Mouse (Mus musculus) mature B cell (primary cell): ENCODE results near the gene Prep.
"Not testable (repeated sequence)": the region's sequence is repeated elsewhere in the genome, so short reads cannot be mapped to it uniquely, and the experiment has no call there.

Experiments
- in situ Hi-C: fragments of 300-500 bp; cut with MboI; formaldehyde crosslinking; loops from 2 replicates; pipeline ENCODE4 v1.14.3; 2019

The Prep gene

DNA sequence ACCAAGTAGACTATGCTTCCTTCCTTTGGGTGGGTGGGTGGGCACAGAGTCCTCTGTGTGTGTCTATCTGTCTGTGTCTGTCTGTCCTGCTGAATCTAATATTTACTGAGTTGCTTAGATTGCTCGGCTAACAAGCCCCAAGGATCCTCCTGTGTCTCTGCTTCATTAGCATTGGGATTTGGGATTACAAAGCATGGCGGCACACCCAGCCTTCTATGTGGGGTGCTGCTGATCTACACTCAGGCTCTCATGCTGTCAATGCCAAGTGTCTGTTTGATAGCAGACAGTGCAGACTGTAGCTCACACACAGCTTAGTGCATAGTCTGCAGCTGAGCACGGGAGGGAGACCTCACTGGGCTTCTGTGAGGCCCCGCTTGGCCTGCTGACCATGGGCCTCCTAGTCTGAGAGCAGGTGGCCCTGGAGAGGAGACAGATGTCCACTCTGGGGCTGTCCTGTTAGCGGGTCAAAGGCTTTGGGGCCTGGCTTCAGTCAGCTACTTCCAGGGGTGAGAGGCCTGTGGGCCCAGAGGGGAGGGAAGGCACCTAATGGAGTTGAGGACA lies 8.6 kb downstream of the Prep start:
- in situ Hi-C loops: no loop called here

DNA sequence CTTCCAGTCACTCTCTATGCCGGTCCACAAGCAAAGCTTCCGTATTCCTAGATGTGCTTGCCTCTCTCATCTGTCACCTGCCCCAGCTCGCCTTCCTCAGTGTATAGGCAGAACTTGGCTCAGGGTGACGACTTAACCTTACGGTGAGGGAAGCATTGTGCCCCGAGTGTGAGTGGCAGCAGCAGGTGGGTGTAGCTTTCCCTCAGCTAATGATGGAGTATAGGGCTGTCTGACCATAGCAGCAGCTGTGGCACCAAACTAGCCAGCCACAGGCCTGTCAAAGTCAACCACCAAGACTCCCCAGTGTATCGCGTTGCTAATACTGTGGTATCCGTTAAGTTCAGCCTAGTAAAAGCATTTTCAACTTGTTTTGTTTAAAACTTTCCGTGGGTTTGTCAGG lies 9.6 kb downstream of the Prep start:
- in situ Hi-C loops: no loop called here

GRCm38 (mm10) chr10:45077353-45077752 lies 10.3 kb downstream of the Prep start:
- in situ Hi-C loops: no loop called here

GRCm38 (mm10) chr10:45079756-45080155 lies 12.8 kb downstream of the Prep start:
- in situ Hi-C loops: no loop called here

- in situ Hi-C loops: no loop called here
Measured at GRCm38 (mm10) chr10:45080490-45080889, 13.5 kb downstream of the Prep start.

- in situ Hi-C loops: no loop called here
Measured at GRCm38 (mm10) chr10:45082730-45083129, 15.7 kb downstream of the Prep start.

DNA sequence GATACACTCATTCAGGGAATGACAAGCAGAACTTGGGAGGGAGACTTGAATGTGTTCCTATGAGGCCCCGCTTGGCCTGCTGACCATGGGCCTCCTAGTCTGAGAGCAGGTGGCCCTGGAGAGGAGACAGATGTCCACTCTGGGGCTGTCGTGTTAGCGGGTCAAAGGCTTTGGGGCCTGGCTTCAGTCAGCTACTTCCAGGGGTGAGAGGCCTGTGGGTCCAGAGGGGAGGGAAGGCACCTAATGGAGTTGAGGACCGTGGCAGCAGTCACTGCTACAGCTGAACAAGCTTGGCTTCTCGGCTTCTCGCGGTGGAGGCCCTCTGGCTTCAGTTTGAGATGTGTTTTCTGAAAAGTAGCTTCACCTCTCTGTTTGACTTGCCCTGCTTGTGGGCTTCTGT lies 17.0 kb downstream of the Prep start:
- in situ Hi-C loops: not testable (repeated sequence)

GRCm38 (mm10) chr10:45084471-45084870 lies 17.5 kb downstream of the Prep start:
- in situ Hi-C loops: no loop called here

GRCm38 (mm10) chr10:45085315-45085714 lies 18.3 kb downstream of the Prep start:
- in situ Hi-C loops: no loop called here

DNA sequence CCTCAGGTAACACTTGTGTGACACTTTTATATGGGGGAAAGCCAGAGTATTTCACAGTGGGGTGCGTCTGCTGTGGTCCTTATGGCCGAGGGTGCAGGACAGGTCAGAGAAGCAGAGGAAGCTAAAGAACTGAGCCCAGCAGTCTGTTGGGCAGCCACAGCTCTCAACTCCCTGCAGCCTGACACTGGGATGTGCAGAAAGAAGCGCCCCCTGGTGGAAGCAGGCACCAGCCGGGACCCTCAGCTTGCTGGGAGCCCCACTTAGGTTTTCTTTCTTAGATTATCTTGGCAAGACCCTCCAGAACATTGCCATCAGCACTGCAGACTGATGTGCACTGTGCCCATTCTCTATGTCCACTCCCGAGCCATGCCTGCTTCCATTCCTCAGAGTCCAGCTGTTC lies 19.6 kb downstream of the Prep start:
- in situ Hi-C loops: no loop called here

GRCm38 (mm10) chr10:45091462-45092079 lies 24.6 kb downstream of the Prep start:
- in situ Hi-C loops: no loop called here

DNA sequence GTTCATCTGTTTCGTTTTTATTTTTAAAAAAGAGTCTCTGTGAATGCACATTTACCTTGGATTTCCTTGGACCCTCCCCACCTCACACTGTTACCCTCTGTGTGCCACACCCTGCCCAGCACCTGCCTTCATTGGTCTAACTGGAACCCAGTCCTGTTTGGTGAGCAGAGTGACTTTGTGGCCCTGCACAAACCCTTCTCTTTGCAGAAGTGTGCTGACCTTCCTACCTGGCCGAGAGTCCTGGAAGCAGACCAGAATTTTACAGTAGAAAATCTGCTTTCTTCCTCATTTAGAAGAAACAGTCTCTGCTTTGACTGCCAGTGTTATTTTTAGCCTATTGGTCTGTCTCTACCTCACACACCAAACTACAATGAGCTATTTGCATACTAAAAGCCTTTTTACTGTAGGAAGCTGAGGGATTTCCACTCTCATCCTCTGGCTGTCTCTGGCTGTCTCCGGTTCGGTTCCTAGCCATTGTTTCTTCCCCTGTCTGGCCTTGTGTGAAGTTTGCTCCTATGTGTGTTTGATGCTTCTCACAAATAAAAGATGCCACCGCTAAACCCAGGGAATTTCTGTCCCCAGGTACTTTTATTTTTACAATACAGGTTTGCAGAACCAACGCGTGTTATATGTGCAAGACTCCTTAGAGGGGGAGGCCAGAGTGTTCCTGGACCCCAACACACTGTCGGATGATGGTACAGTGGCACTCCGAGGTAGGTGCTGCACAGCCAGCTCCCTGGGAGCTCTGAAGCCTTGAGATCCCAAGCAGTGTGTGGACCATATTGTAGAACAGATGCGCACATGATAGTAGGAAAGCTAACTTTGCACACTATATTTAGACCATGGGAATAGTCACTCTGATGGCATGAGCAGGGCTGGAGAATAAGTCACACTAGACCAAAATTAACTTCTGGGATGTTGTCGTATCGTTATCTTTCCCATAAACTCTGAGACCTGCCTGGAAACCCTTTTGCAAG lies 25.4 kb downstream of the Prep start:
- in situ Hi-C loops: no loop called here

DNA sequence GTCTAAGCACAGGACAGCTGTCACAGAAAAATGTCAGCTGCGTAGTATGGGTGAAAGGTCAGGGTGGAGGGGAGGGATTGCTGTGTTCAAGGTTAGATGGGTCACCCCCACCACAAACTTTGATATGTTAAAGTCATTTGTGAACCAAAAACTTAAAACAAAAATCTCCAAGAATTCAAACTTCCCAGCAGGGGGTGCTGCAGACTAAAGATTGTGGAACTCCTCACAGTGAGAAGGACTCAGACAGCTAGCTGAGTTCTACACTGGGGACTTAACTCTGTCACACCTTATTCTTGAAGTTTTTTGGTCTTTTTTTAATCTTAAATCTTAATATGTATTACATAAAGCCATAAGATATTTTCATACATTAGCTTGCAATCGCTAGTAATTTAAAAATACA lies 31.7 kb downstream of the Prep start:
- in situ Hi-C loops: loop anchor here (5.0 kb wide), 1 partner anchor 34 kb away; no protein-coding TSS in a partner anchor

DNA sequence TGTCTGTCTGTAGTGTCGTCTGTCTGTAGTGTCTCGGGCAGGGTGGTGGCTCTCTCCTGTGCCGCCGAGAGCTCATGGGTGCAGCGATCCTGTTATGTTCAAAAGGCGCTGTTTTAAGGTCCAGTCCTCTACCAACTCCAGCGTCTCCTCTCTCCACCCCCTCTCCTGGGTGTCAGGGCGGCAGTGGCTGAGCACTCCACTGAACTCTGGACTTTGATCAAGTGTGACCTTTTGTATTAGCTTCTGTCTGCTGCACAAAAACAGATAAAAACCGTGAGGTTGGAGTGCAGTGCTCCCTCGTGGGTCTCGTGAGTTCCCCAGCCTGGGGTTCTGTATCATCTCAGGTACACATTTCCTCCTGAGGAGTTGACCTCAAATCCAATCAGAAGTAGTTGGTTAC lies 33.5 kb downstream of the Prep start:
- in situ Hi-C loops: loop anchor here (25.0 kb wide), 1 partner anchor 262 kb away; no protein-coding TSS in a partner anchor

- in situ Hi-C loops: loop anchor here (25.0 kb wide), 1 partner anchor 259 kb away; no protein-coding TSS in a partner anchor
Measured at GRCm38 (mm10) chr10:45103184-45103583, 36.2 kb downstream of the Prep start.

GRCm38 (mm10) chr10:45104098-45104497 lies 37.1 kb downstream of the Prep start:
- in situ Hi-C loops: loop anchor here (25.0 kb wide), 1 partner anchor 258 kb away; no protein-coding TSS in a partner anchor

- in situ Hi-C loops: loop anchor here (25.0 kb wide), 1 partner anchor 258 kb away; no protein-coding TSS in a partner anchor
Measured at GRCm38 (mm10) chr10:45104535-45105079, 37.6 kb downstream of the Prep start.

- in situ Hi-C loops: loop anchor here (25.0 kb wide), 1 partner anchor 256 kb away; no protein-coding TSS in a partner anchor
Measured at GRCm38 (mm10) chr10:45106541-45106940, 39.5 kb downstream of the Prep start.

- in situ Hi-C loops: loop anchor here (25.0 kb wide), 1 partner anchor 255 kb away; no protein-coding TSS in a partner anchor
Measured at GRCm38 (mm10) chr10:45107313-45107712, 40.3 kb downstream of the Prep start.

DNA sequence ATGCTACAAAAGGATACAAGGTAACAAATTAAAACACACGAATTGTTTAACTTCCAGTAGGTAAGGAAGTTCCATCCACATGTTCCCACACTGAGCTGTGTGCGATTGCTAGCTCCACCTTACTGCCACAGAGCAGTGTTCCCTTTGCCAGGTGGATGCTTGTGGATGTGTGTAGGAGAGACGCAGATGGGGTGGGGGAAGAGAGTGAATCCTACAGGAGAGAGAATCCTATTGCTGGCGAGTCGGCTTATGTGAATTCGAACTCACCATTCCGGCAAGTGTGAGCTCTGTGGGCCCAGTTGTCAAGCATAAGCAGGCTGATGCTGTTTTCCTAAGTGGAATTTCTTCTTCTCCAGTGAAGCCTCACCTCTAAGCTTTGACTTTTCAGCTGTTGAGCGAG lies 42.0 kb downstream of the Prep start:
- in situ Hi-C loops: loop anchor here (25.0 kb wide), 1 partner anchor 253 kb away; no protein-coding TSS in a partner anchor

DNA sequence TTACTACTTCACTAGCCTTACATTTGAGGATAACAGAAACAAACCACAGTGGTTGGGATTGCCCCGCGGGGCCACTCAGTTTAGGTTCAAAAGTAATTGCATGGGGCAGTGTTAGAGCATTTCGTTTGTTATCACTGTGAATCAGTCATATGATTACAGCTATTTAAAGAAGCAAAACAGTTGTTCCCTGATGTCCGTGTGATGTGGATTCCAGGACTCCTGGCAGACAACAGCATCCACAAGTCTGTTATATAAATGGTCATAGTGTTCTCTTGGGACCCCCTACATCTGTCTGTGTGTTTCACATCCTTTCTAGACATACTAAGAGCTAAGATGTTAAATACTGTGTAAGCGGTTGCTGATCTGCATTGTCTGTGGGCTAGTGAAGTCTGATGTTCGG lies 43.0 kb downstream of the Prep start:
- in situ Hi-C loops: loop anchor here (25.0 kb wide), 1 partner anchor 252 kb away; no protein-coding TSS in a partner anchor

DNA sequence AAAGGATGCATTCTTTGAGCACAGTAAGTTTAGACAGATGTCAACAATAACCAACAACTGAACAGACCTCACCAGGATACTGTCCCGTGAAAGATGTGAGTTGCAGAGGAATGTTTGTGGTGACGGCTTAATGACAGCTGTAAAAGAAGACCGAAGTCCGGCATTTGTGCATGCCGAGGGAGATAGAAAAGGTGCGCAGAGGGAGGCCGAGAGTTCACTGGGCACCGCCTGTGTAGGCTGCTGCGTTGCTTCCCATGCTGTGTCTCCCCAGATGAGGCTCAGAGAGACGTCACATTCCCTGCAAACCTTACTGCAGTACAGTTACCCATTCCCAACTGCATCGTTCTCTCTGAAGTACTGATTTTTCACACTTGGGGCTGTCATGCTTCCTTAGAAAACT lies 45.9 kb downstream of the Prep start:
- in situ Hi-C loops: loop anchor here (25.0 kb wide), 1 partner anchor 249 kb away; no protein-coding TSS in a partner anchor
